Mouse (Mus musculus) megakaryocyte, embryonic 14.5 days (primary cell): ENCODE data around the gene Ntn1. TPM values are rescaled to one million over a fixed set of nuclear protein-coding genes. Genes with fewer than 3 reads are reported as not detected.

ENCODE experiments used
- H3K27me3 ChIP-seq: replicated peaks from 2 replicates; pipeline ENCODE3; 2012; ENCODE audit warnings: inconsistent platforms
- H3K36me3 ChIP-seq: replicated peaks from 2 replicates; pipeline ENCODE3; 2012; ENCODE audit warnings: low read length, inconsistent platforms, mixed read lengths
- H3K4me1 ChIP-seq: 2 replicates; pipeline ENCODE4 v1.6.1; 2012; ENCODE audit warnings: inconsistent platforms
- H3K4me3 ChIP-seq: replicated peaks from 2 replicates; pipeline ENCODE3; 2012; ENCODE audit warnings: moderate library complexity, mild to moderate bottlenecking, inconsistent platforms
- H3K9me3 ChIP-seq: 2 replicates; pipeline ENCODE4 v1.6.1; 2012; ENCODE audit warnings: inconsistent platforms
- FLI1 ChIP-seq: IDR thresholded peaks from 2 replicates; pipeline ENCODE4 v1.6.1; 2012; ENCODE audit warnings: low read length, inconsistent platforms, mixed read lengths
- GATA1 ChIP-seq: IDR thresholded peaks from 3 replicates; pipeline ENCODE4 v1.6.1; 2012; ENCODE audit warnings: mixed read lengths, low read length, inconsistent platforms, borderline replicate concordance
- polyA plus RNA-seq: library from polyadenylated mRNA; stranded (reverse); fragments of >175 nt; gene quantifications from 2 replicates; pipeline ENCODE4 v1.2.3, GENCODE M21; 2012; ENCODE audit warnings: low replicate concordance; ENCODE audit not compliant: insufficient read depth

The Ntn1 gene
- polyA plus RNA-seq, 1 experiment: 0.19 TPM

DNA sequence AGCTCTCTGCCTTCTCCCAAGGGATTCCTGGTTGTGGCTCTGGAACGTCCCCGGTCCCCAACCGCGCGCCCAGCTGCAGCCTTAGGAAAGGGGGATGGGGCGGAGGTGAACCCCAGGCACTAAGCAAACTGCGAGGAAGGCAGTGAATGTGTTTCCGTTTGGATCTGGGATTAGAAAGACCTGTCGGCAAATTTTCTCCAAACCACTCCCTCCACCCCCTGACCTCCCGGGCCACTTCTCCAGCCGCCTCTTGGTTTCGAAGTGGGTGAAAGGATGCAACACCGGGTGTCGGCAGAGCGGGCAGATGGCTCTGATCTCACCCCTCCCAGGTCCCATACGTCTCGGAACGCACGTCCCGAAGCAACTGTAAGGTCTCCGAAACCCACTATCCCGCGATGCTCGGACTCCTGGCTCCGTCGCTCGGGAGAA lies 16.0 kb downstream of the Ntn1 start:
- peak overlapping the region; percentile 93 for H3K4me3 ChIP-seq
- peaks cover 96% of the 10 kb centered on the region for H3K27me3 ChIP-seq
- no peak for TF ChIP-seq FLI1
- no peak for TF ChIP-seq GATA1

DNA sequence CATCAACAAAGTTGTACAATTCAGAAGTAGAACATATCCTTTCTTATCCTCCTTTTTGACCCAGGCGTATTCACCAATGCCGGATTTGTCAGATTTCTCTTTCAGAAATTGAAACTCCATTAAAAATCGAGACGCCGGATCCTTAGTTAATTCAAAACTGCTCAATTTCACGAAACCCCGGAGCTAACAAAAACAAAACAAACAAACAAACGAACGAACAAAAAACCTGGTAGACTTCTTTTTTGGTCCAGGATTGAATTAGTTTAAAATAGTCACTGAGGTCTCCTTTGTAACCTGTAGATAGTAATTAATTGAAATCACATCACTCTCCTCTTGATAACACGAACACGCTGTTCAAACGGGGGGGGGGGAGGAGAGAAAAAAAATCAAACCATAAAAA lies 16.5 kb downstream of the Ntn1 start:
- Histone ChIP-seq H3K27me3 (peaks cover 96% of the 10 kb centered on the region), H3K4me1 (peaks cover 30% of the 10 kb centered on the region), H3K9me3 (no peaks in the 10 kb centered on the region; the same call in 1 of the 2 replicates), H3K4me3 (no peak overlapping the region), H3K36me3 (no peaks in the 10 kb centered on the region)
- no peak for TF ChIP-seq GATA1
- TF ChIP-seq FLI1: no peak

More for the DNA sequence above, 16.0 kb downstream of the Ntn1 start:
- Histone ChIP-seq H3K36me3 (no peaks in the 10 kb centered on the region), H3K9me3 (no peaks in the 10 kb centered on the region; the same call in 1 of the 2 replicates), H3K4me1 (peaks cover 29% of the 10 kb centered on the region)

DNA sequence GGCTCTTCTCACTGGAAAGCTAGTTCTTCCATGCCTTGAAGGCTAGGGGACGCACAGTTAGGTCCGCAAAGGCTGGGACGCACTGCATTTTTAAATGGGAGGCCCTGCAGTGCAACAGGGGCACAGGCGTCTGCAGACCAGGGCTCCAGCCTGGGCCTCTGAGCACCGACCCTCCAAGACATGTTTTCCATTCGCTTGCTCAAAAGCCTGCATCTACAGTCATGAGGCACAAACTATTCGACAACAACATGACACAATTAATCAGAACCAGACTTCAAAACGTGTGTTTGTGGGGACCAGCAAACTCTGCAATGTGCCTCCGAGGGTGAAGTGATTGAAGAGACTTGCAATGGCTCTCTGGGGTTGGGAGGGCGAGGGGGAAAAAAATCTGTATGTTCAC lies 17.1 kb downstream of the Ntn1 start:
- no peak for TF ChIP-seq GATA1
- no peak for TF ChIP-seq FLI1
- Histone ChIP-seq H3K36me3 (no peaks in the 10 kb centered on the region), H3K9me3 (no peaks in the 10 kb centered on the region; the same call in 1 of the 2 replicates), H3K4me3 (no peak overlapping the region), H3K27me3 (peaks cover 96% of the 10 kb centered on the region), H3K4me1 (peaks cover 30% of the 10 kb centered on the region)

DNA sequence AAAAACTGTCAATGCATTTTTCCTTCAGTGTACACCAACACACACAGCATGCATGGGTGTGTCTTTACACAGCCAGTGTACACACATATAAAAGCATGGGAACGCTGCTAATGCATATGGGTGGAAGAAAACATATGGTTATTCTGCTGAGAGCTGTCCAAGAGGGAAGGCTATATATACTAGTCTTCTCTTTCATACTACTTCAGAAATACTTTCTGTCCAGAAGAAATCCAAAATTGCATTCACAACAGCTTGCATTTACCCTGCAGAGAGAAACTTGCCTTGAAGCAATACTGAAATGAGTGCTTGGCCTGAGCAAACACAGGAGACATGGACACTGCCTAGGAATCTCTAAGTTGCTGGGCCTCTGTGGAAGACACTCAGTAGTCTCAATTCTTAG lies 18.8 kb downstream of the Ntn1 start:
- no peaks in the 10 kb centered on the region for H3K36me3 ChIP-seq
- H3K9me3 ChIP-seq: no peaks in the 10 kb centered on the region; the same call in 1 of the 2 replicates
- no peak overlapping the region for H3K4me3 ChIP-seq
- peaks cover 91% of the 10 kb centered on the region for H3K27me3 ChIP-seq
- H3K4me1 ChIP-seq: peaks cover 31% of the 10 kb centered on the region
- no peak for TF ChIP-seq FLI1
- no peak for TF ChIP-seq GATA1

DNA sequence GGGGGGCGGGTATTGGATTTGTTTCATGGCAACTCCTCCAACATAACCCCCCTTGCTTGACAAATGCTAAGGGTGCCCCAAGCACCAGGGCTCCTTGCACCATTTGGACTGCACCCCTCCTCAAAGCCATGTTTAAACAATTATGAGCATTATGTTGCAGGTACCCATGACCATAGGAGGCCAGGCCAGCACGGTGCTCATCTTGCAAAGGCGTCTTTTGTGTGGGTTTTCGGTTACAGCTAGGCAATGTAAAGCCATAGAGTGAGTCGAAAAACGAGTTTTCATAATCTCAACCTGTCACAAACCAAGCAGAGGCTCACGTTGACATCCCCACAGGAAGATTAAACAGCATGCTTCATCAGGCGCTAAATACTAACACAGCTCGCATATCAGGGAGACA lies 19.3 kb downstream of the Ntn1 start:
- Histone ChIP-seq H3K4me3 (no peak overlapping the region), H3K9me3 (no peaks in the 10 kb centered on the region; the same call in 1 of the 2 replicates), H3K27me3 (peaks cover 90% of the 10 kb centered on the region), H3K4me1 (peaks cover 32% of the 10 kb centered on the region), H3K36me3 (no peaks in the 10 kb centered on the region)
- no peak for TF ChIP-seq GATA1
- TF ChIP-seq FLI1: no peak

DNA sequence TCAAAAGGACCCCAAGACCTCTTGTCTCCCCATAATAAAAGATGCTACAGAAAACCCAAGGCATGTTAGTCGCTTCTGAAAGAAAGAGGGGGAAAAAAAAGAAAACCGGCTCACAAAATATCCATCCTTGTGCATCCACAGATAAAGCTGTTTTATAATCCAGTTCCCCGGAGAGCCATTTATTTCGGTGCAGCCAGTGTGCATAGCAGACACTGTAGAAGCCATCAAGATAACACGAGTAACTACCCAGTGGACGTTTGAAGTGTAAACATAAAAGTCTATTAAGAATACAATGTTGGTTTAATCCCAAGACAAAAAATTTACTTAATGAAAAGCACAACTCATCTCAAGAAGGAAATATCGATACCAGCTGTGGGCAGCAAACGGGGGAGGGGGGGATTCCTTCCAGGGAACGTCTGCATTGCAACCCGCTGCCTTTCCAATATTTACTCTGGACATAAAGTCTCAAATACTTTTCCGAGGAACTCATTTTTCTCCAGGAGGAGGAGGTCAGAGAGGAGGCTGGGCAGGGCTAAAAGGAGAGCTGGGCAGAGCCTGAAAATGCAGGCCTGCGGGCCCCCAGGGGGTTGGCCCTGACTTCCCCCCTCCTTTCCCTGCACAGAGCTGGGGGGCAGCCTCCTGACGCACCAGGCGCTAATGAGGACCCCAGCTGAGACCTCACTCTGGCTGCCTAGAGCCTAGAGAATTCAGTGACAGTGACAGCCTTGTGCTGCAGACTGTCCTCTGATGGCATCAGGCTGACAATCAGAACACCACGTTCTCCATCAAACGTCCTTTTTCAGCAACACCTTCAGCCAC lies 21.5 kb downstream of the Ntn1 start:
- no peaks in the 10 kb centered on the region for H3K36me3 ChIP-seq
- H3K4me3 ChIP-seq: no peak overlapping the region
- H3K27me3 ChIP-seq: peaks cover 90% of the 10 kb centered on the region

DNA sequence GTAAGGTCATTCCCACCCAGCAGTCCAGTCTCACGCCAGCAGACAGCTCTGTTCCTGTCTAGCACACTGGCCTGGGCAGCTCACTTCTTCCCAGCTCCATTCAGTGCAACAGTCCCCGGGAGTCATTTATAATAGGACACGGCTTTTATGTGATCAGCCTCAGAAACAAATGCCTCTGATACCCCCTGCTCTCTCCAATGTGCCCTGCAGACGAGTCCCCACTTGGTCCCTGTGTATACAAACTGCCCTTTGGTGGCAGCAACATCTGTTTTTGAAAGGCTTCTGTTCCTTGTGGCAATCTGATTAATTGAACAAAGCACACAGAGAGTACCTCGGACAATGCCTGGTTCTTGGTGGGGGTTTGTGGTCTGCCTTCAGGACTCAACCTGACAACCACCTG lies 22.2 kb downstream of the Ntn1 start:
- H3K27me3 ChIP-seq: peaks cover 90% of the 10 kb centered on the region
- no peaks in the 10 kb centered on the region for H3K36me3 ChIP-seq
- no peaks in the 10 kb centered on the region for H3K9me3 ChIP-seq
- TF ChIP-seq GATA1 (no peak), FLI1 (no peak)
- H3K4me1 ChIP-seq: peaks cover 20% of the 10 kb centered on the region
- no peak overlapping the region for H3K4me3 ChIP-seq

More for the DNA sequence above, 21.5 kb downstream of the Ntn1 start:
- TF ChIP-seq GATA1 (no peak), FLI1 (no peak)
- H3K9me3 ChIP-seq: no peaks in the 10 kb centered on the region
- peaks cover 14% of the 10 kb centered on the region for H3K4me1 ChIP-seq

DNA sequence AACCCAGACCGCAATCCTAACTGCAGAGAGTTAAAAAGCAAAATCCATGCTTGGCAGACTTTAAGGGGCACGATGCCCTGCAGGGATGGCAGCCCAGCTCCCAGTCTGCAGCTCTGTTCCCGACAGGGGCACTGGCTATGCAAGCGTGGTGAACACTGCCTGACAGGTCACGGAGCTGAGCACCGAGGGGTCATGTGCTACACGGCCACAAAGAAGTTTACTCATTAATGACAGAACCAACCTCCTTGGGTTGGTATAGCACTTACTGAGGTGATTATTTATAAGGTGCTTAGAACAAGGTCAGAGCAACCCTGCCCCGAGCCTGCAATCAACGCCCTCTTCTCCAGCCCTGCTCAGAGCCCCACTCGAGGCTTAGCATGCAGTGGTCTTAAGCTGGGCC lies 27.5 kb downstream of the Ntn1 start:
- Histone ChIP-seq H3K27me3 (peaks cover 76% of the 10 kb centered on the region), H3K9me3 (no peaks in the 10 kb centered on the region), H3K36me3 (no peaks in the 10 kb centered on the region), H3K4me3 (no peak overlapping the region), H3K4me1 (peaks cover 21% of the 10 kb centered on the region)
- no peak for TF ChIP-seq GATA1

DNA sequence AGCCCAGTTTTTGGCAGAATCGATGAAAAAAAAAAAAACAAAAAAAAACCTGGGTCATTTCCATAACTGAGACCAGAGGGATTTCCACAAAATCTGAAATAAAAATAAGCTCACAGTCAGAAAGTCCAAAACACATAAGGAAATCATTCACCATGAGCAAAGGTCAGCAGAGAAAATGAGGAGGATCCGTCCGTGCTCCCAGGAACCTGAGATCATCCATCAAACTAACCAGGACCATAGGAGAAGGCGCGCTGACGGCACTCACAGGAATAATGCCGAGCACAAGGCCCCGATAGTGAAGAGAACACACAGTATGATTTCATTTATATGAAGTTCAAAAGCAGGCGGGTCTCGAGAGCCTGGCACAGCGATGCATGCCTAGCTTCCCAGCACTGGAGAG lies 29.0 kb downstream of the Ntn1 start:
- H3K36me3 ChIP-seq: no peaks in the 10 kb centered on the region
- peaks cover 74% of the 10 kb centered on the region for H3K27me3 ChIP-seq
- H3K4me1 ChIP-seq: peaks cover 15% of the 10 kb centered on the region
- no peak overlapping the region for H3K4me3 ChIP-seq
- H3K9me3 ChIP-seq: no peaks in the 10 kb centered on the region
- TF ChIP-seq GATA1 (no peak), FLI1 (no peak)

DNA sequence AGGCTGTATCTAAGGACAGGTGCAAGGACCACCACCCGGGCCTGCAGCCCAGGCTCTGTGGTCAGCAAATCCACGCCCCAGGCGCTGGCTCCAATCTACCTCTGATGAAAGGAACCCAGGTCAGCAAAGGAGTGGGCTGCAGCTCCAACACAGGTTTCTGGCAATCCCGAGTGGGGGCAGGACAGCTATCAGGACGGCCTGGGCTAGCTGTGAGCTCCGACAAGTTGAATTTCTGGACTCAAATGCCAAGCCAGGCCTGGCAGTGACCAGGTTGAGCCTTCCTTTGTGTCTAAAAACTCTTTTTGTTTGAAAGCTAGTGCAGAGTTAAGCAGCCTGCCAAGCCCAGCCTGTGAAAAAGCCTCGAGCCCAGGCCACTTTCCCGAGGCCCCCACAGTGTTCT lies 43.7 kb downstream of the Ntn1 start:
- TF ChIP-seq FLI1 (no peak), GATA1 (no peak)
- H3K36me3 ChIP-seq: no peaks in the 10 kb centered on the region
- H3K9me3 ChIP-seq: peaks cover 22% of the 10 kb centered on the region
- H3K4me3 ChIP-seq: no peak overlapping the region
- peaks cover 6% of the 10 kb centered on the region for H3K4me1 ChIP-seq
- H3K27me3 ChIP-seq: peaks cover 41% of the 10 kb centered on the region

DNA sequence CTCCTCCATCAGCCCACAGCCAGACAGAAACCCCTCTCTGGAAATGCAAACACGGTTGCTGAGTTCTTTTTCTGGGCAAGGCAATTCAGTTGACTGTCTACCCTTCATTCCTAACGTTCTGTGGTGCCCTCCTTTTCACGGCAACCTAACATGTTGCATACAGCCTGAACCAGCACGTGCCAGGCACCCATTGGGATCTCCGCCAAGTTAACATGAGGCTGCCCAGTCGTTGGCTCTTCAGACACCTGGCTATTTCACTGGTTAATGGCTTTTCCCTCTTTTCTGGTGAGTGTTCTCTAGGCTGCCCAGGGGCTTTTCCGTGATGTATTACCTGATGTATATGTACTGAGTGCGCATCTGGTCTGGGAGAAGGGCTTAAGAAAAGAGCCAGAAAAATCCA lies 45.1 kb downstream of the Ntn1 start:
- no peaks in the 10 kb centered on the region for H3K36me3 ChIP-seq
- H3K4me1 ChIP-seq: peaks cover 10% of the 10 kb centered on the region
- TF ChIP-seq GATA1: no peak
- no peak for TF ChIP-seq FLI1
- H3K27me3 ChIP-seq: peaks cover 33% of the 10 kb centered on the region
- H3K9me3 ChIP-seq: peaks cover 17% of the 10 kb centered on the region
- H3K4me3 ChIP-seq: no peak overlapping the region
